Mouse (Mus musculus) left cerebral cortex, adult 11 months (tissue): ENCODE measurements around the gene Podxl.

ENCODE experiments used
- DNase-seq: peaks from one replicate; pipeline ENCODE4 v3.0.0; 2022; ENCODE audit warnings: low spot score

Gene Podxl

DNA sequence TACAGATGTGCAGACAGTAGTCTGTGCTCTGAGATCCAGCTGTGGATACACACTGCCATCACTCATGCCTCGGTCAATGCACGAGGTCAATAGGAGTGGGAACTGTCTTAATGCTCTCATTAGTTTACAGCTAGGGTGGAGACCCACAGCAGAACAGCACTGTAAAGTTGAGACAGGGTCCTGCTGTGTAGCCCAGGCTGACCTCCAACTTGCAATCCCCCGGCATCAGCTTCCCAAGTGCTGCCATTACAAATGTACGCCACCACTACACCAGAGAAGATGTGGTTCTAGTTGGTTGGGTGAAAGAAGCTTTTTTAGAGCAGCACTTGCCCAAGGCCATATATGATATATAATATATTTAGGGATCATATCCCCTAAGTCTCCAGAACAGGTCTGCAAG lies 40.1 kb downstream of the Podxl start:
- no peak for DNase-seq

DNA sequence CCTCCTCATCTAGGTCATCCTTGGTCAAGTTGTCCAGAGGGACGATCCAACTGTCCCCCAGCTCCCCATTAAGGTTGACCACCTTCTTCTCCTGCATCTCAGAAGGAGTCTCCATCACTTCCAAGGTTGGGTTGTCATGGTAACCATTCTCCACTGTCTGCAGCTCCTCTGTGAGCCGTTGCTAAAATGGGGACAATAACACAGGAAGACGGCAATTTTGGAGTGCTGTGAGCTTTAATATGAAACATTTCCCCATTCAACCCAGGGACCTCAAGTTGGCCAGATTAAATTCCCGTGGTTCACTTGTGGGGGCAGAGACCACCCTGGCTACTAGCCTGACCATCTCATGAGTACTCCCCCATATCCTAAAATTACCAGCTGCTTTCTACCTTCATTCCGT lies 40.7 kb downstream of the Podxl start:
- DNase-seq: peak; percentile 59

DNA sequence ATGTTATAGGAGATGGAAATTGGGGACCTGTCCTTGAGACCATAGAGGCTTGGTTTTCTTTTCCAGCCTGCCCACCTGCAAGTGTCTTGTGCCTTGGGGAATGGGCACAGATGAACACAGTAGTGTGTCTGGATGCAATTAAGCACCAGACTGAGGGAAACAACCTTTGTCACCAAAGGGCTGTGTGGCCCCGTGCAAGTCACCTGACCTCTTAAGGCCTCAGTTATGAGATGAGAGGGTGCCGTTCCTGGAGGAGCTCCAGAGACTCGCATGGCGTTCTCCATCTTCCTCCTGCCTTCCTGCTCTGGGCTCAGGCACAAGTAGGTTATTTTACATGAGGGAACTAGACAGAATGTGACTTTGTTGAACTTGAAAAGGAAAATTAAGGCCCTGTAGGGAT lies 41.3 kb downstream of the Podxl start:
- no peak for DNase-seq

DNA sequence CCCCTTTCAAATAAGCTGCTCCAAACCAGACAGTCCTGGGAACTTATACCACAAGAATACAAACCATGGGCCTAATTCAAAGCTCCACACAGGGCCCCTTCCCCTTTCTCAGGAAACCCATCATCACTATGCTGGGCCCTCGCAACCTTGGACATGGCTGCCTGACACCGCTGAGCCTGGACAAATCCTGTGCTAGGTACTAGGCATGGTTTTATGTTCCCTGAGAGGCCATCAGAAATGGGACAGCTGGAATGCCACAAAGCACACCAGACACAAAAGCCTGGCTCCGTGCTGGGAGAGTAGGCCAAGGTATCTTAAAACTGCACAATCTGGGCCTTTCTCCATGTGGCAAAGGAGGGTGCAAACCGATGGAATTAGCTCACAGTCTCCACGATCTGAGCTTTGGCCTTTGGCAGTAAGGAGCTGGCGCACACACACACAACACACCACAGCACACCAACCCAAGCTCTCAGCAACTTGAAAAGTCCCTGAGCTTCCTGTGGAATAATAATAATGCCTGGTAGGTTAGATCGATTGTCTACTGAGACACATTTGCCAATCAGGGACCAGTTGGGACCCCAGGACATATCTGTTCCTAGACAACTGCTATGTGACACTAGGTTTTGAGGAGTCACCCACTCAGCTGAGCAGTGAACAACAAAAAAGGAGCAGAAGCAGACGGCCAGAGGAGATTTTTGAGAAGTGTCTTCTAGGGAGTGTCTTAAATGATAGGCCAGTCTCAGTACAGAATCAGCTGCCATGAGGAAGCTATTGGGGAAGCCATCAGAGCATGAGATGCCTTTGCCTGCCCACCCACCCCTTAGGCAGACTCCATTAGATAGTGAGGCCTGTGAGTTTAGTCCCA lies 42.1 kb downstream of the Podxl start:
- no peak for DNase-seq

DNA sequence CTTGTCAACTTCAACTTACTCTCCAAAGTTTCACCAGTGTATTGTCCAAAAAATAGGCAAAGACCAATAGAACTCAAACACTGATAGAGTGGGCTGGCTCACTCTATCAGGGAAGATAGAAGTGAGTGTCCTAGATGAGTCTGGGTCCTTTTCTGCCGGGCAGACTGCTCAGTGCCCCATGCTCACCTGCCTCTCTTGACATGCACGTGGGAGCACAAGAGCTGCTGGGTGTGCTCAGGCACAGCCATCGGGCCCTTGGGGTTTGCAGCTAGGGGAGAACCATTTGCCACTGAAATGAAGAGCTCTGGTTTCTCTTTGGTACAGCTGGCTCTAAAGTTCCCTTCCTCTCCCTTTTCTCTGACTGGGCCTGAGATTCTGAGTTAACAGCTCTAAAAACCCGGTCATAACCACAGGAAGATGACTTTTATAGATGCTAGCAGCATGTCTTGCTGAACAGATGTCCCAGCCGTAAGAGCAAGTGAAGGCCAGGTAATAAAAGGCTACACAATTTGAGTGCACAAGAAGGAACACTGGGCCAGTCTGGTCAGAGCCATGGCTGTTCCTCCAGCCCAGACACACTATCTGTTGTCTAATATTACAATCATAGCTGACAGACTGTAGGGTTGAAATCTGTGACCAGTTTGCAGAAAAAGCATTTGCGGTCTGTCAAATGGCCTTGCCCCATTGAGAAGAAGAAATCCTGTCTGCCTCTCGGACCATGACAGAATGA lies 43.1 kb downstream of the Podxl start:
- no peak for DNase-seq

DNA sequence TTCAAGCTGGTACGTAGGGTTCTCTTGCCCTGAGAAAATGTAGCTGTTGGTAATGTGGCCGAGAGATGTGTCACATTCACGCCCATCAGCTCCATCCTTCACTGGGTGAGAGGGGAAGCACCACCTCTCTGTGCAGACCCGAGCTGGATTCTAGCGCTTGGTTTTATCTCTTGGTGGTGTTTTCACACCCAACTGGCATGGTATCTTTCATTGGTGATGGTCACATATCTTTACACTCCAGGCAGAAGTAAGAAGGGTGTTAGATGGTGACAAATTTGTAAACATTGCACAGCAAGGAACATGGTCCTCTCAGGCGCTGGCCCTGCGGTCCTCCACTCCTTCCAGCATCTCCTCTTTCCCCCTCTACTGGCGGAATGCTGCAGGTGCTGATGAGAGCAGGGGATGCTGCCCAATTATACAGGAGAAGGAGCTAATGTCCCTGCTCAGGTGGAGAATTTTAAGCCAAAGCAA lies 44.7 kb downstream of the Podxl start:
- DNase-seq: no peak

DNA sequence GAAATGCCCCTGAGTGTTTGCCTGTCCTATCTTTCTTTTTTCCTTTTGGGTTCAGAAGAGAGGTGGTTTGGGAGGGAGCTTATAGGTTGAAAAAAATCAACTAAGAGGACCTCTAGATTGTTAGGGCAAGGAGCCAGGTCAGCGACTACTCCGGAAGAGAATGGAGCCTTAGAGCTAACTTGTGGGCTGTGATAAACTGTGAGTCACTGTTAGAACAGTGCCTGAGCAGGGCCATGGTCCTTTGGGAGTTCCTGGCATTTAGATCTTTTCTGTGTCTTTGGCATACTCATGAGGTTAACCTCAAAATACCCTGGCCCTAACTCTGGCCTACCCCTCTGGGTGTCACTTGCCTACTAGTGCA lies 45.5 kb downstream of the Podxl start:
- DNase-seq: no peak

DNA sequence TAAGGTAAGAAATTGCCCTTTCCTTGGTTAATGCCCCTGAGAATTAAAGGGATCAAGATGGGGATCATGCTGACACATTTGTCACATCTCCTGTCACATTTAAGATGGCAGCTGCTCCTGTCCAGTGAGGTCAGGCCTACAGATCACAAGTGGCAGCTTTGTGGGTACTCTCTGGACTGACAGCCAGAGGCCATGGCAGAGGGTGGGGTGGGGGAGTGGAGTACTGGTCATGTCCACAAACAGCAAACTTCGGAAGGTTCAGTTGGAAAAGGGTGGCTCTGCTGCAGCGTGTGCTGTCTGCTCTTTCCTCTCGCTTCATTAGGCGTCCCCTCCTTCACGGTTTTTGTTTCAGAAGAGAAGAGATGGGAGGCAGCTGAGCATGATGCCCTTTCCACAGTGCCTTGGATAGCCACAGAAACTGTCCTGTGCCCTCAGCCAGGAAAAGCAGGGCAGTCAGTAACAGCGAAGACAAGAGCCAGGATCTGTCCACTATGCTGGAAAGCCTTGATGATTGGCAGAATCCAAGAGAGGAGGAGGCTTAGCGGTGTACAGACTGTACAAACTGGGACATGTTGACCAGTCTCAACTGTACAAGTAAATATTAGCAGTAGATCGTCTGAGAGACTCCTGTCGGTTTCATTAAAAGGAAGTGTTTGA lies 46.0 kb downstream of the Podxl start:
- DNase-seq: no peak

DNA sequence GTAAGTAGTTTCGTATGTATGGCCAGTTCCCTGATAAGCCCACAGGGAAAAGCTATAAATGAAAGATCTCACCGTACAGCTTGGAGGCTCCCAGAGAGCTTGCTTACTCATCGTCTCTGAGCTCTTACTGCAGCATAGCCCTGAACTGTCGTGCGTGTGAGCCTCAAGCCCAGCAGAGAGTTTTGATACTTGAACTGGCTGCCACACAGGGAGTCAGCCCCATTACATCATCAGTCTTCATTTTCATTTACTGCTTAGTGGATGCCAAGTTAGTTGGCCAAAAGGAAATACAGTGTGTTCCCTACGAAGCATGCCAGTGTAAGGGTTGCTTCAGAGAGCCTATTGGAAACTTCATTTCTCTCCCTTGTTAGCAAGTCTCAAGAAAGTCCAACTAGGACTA lies 50.1 kb downstream of the Podxl start:
- no peak for DNase-seq

DNA sequence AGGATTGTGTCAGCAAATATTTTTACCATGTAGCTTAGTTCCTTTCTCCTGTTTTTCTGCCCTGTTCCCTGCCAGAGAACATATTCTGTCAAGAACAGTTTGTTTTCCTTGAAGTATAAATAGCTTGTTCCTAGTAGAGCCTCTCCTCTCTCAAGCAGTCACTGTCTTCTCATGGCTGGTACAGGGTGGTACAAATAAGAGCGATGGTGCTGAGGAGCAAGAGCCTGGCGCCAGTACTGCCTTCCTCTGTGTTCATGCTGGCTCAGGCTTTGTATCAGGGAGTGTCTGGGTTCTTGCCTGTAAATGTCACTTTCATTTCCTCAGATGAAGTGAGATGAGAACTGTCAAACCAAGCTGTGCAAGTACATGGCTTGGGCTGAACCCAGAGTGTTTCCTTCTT lies 61.2 kb downstream of the Podxl start:
- no peak for DNase-seq

DNA sequence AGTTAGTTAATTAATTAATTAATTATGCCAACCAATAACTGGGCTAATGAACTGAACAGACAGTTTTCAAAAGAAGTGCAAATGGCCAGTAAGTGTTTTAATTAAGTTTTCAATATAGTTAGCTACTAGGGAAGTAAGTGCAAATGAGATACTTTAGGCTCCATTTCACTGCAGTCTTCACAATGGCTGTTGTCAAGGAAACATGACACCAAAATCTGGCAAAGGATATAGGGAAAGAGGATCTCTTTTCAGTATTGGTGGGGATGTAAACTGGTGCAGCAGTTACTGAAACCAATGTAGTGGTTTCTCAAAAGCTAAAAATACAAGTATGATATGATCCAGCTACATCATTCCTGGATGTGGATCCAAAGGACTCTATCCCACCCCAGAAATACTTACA lies 63.1 kb downstream of the Podxl start:
- DNase-seq: no peak

DNA sequence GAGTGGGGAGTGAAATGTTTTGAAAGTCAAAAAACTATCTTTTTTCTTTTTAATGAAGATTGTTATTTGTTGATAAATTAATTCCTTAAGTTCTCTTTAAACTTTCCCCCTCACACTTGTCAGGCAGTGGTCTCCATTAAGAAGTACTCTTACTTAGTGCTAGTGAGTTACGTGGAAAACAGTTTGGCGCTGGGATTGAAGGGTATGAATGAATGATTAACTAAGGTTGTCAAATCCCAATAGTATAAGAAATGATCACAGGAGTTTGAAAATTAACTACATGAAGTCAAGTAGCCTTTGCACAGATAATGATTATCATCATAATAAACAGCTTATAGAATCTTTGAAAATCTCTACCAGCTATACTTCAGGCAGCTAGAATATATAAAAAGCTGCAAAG lies 63.5 kb downstream of the Podxl start:
- DNase-seq: no peak

DNA sequence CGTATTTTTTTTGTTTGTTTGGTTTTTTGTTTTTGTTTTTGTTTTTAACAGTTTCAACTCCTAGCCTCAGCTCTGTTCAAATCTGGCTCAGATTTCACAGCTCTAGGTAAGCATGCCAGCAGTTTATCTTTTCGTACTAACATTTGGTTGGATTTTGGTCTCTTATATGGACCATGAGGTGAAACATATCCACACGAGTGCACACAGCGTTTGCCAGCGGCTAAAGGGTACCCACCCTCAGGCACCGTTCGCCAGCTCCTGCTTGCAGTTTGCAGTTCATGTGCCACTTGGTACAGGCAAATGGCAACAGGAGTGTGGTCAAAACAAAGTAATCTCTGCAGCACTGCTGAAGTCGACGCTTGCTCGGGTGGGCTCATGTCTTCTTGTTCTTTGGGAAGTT lies 63.9 kb downstream of the Podxl start:
- DNase-seq: no peak

DNA sequence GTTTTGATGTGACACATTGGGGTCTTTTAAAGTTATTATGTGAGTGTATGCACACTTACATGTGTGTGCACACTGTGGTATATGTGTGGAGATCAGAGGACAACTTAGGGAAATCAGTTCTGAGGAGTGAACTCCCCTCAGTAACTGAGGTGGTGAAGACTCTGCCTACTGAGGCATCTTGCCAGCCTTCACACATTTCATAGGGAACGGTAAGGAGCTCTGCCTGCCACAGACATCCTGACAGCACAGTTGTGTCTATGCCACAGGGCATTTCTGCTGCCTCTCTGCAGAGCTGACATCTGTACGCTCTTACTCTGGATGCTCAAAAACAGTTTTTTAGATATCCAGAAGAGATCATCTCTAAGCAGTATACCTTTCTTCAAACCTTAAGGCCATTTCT lies 67.6 kb downstream of the Podxl start:
- DNase-seq: no peak

DNA sequence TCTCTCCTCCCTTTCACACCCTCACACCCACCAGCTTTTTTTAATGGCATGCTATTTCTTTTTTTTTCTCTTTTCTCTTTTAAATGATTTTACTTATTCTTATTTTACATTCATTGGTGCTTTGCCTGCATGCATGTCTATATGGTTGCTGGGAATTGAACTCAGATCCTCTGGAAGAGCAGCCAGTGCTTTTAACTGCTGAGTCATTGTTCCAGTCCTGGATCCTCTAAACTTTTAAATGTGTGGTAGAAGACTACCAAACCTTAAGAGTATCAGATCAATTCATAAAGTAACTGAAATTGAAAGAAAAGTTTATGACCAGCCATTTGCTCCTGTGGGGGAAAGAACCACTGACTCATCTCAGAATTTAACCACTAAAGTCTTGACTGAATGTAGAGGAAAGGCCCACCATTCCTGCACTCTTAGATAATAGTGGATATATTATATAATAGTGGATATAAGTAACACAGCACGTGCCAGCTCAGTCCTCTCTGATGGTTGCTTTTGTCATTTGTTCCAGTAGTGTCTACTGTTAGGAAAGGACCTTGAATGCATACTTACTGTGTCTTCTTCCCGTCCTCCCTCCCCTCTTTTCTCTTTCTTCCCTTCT lies 68.6 kb downstream of the Podxl start:
- no peak for DNase-seq

DNA sequence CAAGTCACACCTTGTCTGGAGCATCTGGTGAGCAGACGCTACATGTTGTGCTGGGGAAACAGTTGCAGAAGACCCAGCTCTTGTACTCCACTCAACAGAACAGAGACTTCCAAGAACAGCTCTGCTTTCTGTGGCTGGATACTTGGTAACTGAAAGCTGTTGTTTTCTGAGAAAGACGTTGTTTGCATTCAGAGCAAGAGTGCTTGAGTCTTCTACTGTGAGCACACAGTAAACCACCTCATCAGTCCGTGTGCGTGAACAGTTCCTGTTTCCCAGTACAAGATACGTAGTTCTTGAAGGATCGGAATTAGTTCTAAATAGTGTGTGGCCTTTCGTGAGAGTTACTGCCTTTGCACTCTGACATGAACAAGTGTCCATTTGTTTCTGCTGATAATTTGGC lies 73.8 kb downstream of the Podxl start:
- DNase-seq: no peak

DNA sequence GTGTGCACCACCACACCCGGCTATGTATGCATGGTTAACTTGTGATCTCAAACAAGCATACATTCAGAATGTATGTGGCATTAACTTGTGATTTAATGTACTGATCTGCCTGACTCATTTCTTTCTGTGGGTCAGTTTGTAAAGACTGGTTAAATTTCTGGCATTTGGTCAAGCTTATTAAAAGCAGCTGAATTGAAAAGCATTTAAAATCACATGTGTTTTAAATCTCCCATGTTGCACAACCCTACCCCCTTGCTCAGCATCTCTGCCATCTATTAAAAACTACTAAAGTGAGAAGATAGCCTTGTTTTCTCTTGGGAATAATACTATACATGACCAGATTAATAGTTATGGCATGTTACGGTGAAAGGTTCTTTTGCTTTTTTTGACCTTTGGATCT lies 77.2 kb downstream of the Podxl start:
- DNase-seq: no peak

DNA sequence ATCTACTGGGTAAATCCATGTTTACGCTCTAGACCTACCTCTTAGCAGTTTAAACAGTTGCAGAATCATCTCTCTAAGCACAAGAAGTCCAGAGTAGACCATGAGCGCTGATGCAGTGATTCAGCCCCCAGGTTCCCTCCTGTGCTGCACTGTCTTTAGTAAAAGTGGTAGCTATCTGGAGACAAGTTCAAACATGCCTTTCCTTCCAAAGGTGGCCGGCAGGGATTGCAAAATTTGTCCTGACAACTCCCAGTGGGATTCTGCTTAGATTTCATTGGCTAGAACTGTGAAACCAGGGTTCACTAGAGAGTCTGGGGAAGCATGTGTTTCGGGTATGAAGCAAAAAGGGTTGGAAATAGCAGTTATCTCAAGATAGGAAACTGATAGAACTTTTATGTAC lies 83.8 kb downstream of the Podxl start:
- DNase-seq: no peak

DNA sequence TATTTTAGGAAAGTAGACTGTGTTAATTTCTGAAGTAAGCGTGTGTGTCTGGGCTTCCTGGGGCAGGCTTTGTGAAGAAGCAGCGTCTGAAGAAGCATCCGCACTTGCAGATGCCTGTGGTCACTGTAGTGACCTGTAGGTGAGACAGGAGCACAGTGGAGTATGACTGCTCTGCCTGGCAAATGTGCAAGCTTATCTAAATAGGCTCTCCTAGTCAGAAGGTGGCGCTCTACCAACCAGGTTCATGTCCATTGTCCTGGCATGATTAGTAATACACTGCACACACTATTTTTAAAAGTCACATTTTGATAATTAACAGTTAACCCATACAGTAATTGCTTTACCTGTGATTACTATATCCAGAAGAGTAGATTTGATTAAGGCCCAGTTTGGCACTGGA lies 85.6 kb downstream of the Podxl start:
- DNase-seq: no peak
